Mouse (Mus musculus) megakaryocyte, embryonic 14.5 days (primary cell): Measurements from ENCODE around the gene Col23a1.

Source experiments
- FLI1 ChIP-seq: IDR thresholded peaks from 2 replicates; pipeline ENCODE4 v1.6.1; 2012; ENCODE audit warnings: low read length, inconsistent platforms, mixed read lengths
- GATA1 ChIP-seq: IDR thresholded peaks from 3 replicates; pipeline ENCODE4 v1.6.1; 2012; ENCODE audit warnings: mixed read lengths, low read length, inconsistent platforms, borderline replicate concordance

GRCm38 (mm10) chr11:51621776-51622175, 332.1 kb downstream of the Col23a1 start:
- no peak for TF ChIP-seq GATA1
- TF ChIP-seq FLI1 = no peak
